Mouse (Mus musculus) stomach, embryonic 15.5 days (tissue): ENCODE results near the gene Daglb. TPM values are rescaled to one million over a fixed set of nuclear protein-coding genes. Genes with fewer than 3 reads are reported as not detected.
"Not testable (repeated sequence)": the region's sequence is repeated elsewhere in the genome, so short reads cannot be mapped to it uniquely, and the experiment has no call there.

Source experiments
- ATAC-seq: fragments of 200-750 bp; cut with Nextera tagmentation; 2 replicates; pipeline ENCODE4 v1.8.0; 2017; ENCODE audit warnings: low read depth, moderate number of reproducible peaks, moderate TSS enrichment; ENCODE audit not compliant: insufficient read depth, low FRiP score
- H3K27ac ChIP-seq: fragments of 300-500 bp; sonication (generic); 2 replicates; pipeline ENCODE4 v1.5.1; 2015; ENCODE audit warnings: mild to moderate bottlenecking, inconsistent platforms
- H3K27me3 ChIP-seq: fragments of 300-500 bp; sonication (generic); replicated peaks from 2 replicates; pipeline ENCODE4 v1.6.1; 2015; ENCODE audit warnings: inconsistent platforms
- H3K36me3 ChIP-seq: fragments of 300-500 bp; sonication (generic); 2 replicates; pipeline ENCODE4 v1.6.1; 2015; ENCODE audit warnings: inconsistent platforms
- H3K4me1 ChIP-seq: fragments of 300-500 bp; sonication (generic); 2 replicates; pipeline ENCODE4 v1.6.1; 2015; ENCODE audit warnings: inconsistent platforms
- H3K4me2 ChIP-seq: fragments of 300-500 bp; sonication (generic); 2 replicates; pipeline ENCODE4 v1.6.1; 2015; ENCODE audit warnings: mild to moderate bottlenecking, inconsistent platforms
- H3K4me3 ChIP-seq: fragments of 300-500 bp; sonication (generic); replicated peaks from 2 replicates; pipeline ENCODE4 v1.5.1; 2015; ENCODE audit warnings: inconsistent platforms
- H3K9ac ChIP-seq: fragments of 300-500 bp; sonication (generic); 2 replicates; pipeline ENCODE4 v1.6.1; 2015; ENCODE audit warnings: inconsistent platforms
- H3K9me3 ChIP-seq: fragments of 300-500 bp; sonication (generic); 2 replicates; pipeline ENCODE4 v1.6.1; 2016; ENCODE audit warnings: inconsistent platforms
- WGBS: fragments of 180-500 bp; shearing (Covaris S2); methylation state at CpG from one replicate; pipeline ENCODE4 v1.1.7; 2015; 5-methylcytosine and 5-hydroxymethylcytosine counted together
- polyA plus RNA-seq: library from polyadenylated mRNA; unstranded; fragments of >200 nt; fragmentation: Nextera tagmentation; extraction: Ambion mirVana; gene quantifications from 2 replicates; pipeline ENCODE4 v1.2.1, GENCODE M21; 2015

The Daglb gene
- polyA plus RNA-seq, 1 experiment from 2014 or later: 11.3 TPM

DNA sequence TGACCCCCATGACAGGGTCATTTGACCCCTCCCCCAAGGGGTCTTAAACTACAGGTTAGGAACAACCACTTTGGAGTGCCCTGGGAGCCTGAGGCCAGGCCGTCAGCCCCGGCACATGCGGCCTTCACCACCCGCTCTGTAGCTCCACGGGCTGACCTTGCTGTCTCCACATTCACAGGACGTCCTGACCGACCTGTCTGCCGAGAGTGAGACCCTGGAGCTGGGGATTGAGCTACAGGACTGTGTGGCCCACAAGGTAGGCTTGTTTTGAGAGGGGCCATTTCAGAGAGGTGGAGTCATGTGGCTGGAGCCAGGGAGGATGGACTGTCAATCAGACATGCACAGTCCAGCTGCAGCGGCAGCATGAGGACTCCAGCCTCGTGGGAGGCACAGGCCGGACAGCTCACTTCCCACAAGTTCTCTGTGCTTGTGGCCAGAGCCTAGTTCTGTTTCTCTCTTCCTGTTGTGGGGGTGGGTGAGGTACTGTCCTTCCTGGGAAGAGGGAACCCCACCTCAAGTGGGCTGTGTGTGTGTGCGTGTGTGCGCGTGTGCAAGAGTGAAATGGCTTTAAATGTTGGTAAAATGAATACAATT lies 25.5 kb downstream of the Daglb start:
- no peak overlapping the region for H3K4me2 ChIP-seq
- H3K27me3 ChIP-seq: no peaks in the 10 kb centered on the region
- no peaks in the 10 kb centered on the region for H3K4me1 ChIP-seq
- WGBS: 78% methylated on average over 14 of the region's 14 CpGs
- no peaks in the 10 kb centered on the region for H3K9me3 ChIP-seq
- H3K36me3 ChIP-seq: no peaks in the 10 kb centered on the region; the same call in 1 of the 2 replicates
- H3K27ac ChIP-seq: no peak overlapping the region
- ATAC-seq: no peak
- no peak overlapping the region for H3K4me3 ChIP-seq
- no peak overlapping the region for H3K9ac ChIP-seq

GRCm38 (mm10) chr5:143491736-143492135 lies 27.4 kb downstream of the Daglb start:
- Histone ChIP-seq H3K4me1 (no peaks in the 10 kb centered on the region), H3K27me3 (no peaks in the 10 kb centered on the region), H3K27ac (no peak overlapping the region), H3K4me2 (no peak overlapping the region), H3K4me3 (no peak overlapping the region), H3K9me3 (no peaks in the 10 kb centered on the region), H3K9ac (no peak overlapping the region), H3K36me3 (no peaks in the 10 kb centered on the region; the same call in 1 of the 2 replicates)
- 86% methylated on average over 4 of the region's 4 CpGs for WGBS
- no peak for ATAC-seq

- no peaks in the 10 kb centered on the region for H3K4me1 ChIP-seq
- no peak overlapping the region for H3K4me2 ChIP-seq
- no peak overlapping the region for H3K27ac ChIP-seq
- no peak overlapping the region for H3K4me3 ChIP-seq
- H3K9ac ChIP-seq: no peak overlapping the region
- no peak for ATAC-seq
- H3K27me3 ChIP-seq: no peaks in the 10 kb centered on the region
- 81% methylated on average over 10 of the region's 10 CpGs for WGBS
- no peaks in the 10 kb centered on the region; the same call in 1 of the 2 replicates for H3K36me3 ChIP-seq
- H3K9me3 ChIP-seq: no peaks in the 10 kb centered on the region
These were observed 28.8 kb downstream of the Daglb start for GRCm38 (mm10) chr5:143493163-143493562.

- Histone ChIP-seq H3K9me3 (no peaks in the 10 kb centered on the region), H3K4me1 (no peaks in the 10 kb centered on the region), H3K27me3 (no peaks in the 10 kb centered on the region), H3K9ac (no peak overlapping the region), H3K4me2 (no peak overlapping the region), H3K27ac (no peak overlapping the region), H3K4me3 (no peak overlapping the region), H3K36me3 (no peaks in the 10 kb centered on the region; the same call in 1 of the 2 replicates)
- ATAC-seq: no peak
- 91% methylated on average over 6 of the region's 6 CpGs for WGBS
These were observed 31.3 kb downstream of the Daglb start for GRCm38 (mm10) chr5:143495708-143496107.

- Histone ChIP-seq H3K4me1 (no peaks in the 10 kb centered on the region), H3K9ac (no peak overlapping the region), H3K9me3 (no peaks in the 10 kb centered on the region), H3K4me3 (no peak overlapping the region), H3K27me3 (no peaks in the 10 kb centered on the region), H3K36me3 (peaks cover 4% of the 10 kb centered on the region; the same call in 1 of the 2 replicates), H3K4me2 (no peak overlapping the region), H3K27ac (no peak overlapping the region)
- ATAC-seq: no peak
- WGBS: 74% methylated on average over 3 of the region's 3 CpGs
These were observed 33.1 kb downstream of the Daglb start for GRCm38 (mm10) chr5:143497451-143497850.

DNA sequence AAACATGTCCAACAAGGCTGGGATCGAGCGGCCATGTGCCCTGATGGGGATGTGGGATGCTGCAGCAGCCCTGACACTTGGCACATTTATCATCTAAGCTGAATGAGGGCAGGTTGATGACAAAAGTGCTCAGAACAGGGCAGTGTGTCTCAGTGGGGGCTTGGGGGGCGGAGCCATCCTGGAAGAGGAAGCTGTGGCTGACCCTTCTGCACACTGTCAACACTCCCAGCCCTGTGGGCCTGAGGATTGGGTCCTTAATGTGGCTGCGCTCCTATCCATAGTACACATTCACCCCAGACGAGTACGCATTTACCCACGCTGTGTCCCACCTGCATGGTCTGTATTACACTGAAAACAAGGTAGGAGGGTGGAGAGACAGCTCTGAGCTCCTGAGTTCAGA lies 34.8 kb downstream of the Daglb start:
- H3K9ac ChIP-seq: no peak overlapping the region
- no peak overlapping the region for H3K4me3 ChIP-seq
- H3K27ac ChIP-seq: no peak overlapping the region
- H3K4me2 ChIP-seq: no peak overlapping the region
- no peaks in the 10 kb centered on the region for H3K9me3 ChIP-seq
- peaks cover 6% of the 10 kb centered on the region; the same call in 1 of the 2 replicates for H3K36me3 ChIP-seq
- H3K27me3 ChIP-seq: no peaks in the 10 kb centered on the region
- WGBS: 85% methylated on average over 7 of the region's 7 CpGs
- no peaks in the 10 kb centered on the region for H3K4me1 ChIP-seq
- no peak for ATAC-seq

DNA sequence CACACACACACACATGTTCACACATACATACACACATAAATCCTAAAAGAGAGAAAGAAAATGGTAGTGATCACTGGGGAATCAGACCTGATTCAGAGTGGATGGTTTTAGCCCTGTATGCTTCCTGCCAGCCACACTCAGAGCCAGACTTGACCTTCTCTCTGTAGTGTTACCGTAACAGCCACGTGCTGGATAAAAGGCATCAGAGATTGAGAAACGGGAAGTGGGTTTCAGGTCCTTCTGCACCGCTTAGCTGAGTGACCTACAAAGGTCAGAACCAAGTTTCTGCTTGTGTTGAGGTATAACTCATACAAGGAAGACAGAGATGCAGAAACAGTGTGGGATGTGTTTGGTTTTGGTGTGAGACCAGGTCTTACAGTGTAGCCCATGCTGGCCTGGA lies 35.3 kb downstream of the Daglb start:
- Histone ChIP-seq H3K9ac (no peak overlapping the region), H3K27me3 (no peaks in the 10 kb centered on the region), H3K4me1 (no peaks in the 10 kb centered on the region), H3K4me2 (no peak overlapping the region), H3K9me3 (no peaks in the 10 kb centered on the region), H3K27ac (no peak overlapping the region), H3K4me3 (no peak overlapping the region), H3K36me3 (peaks cover 10% of the 10 kb centered on the region; the same call in 1 of the 2 replicates)
- 72% methylated on average over 4 of the region's 4 CpGs for WGBS
- ATAC-seq: no peak

DNA sequence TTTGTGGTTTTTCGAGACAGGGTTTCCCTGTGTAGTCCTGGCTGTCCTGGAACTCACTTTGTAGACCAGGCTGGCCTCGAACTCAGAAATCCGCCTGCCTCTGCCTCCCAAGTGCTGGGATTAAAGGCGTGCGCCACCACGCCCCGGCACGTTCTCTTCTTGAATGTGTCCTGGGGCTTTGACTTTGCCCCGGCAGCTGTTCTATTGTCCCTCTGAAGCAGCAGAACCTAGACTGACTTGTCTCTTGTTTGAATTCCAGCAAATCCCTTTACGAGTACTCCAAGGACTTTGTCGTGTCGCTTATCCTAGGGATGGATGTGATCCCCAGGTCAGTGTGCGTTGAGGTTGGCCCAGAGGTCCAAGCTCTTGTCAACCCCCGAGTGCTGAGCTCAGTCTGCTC lies 36.3 kb downstream of the Daglb start:
- ATAC-seq, H3K27ac ChIP-seq, H3K4me2 ChIP-seq, H3K9ac ChIP-seq, H3K9me3 ChIP-seq, H3K27me3 ChIP-seq, H3K4me3 ChIP-seq, H3K4me1 ChIP-seq: not testable (repeated sequence)
- peaks cover 21% of the 10 kb centered on the region for H3K36me3 ChIP-seq
- 87% methylated on average over 14 of the region's 14 CpGs for WGBS

DNA sequence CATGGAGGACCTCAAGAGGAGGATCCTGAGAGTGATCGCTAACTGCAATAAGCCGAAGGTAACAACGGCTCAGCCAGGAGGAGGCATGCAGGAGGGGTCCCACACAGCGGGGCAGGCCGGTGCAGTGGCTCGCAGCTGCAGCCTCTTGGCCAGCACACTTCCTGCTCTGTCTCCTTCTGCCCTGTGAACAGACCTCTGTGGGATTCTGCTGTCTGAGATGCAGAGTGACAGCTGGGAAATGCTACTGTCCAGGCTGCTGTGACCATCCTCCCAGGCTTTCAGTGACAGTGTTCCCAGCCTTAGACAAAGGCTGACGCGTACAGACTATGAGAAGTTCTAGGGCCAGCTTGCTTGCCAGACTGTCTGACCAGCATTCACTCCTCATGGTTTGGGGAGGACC lies 36.8 kb downstream of the Daglb start:
- 78% methylated on average over 8 of the region's 8 CpGs for WGBS
- Histone ChIP-seq H3K4me1 (no peaks in the 10 kb centered on the region), H3K27me3 (no peaks in the 10 kb centered on the region), H3K36me3 (peaks cover 23% of the 10 kb centered on the region), H3K27ac (no peak overlapping the region), H3K4me3 (no peak overlapping the region), H3K9me3 (no peaks in the 10 kb centered on the region), H3K4me2 (no peak overlapping the region), H3K9ac (no peak overlapping the region)
- no peak for ATAC-seq

- no peak overlapping the region for H3K9ac ChIP-seq
- H3K4me1 ChIP-seq: no peaks in the 10 kb centered on the region
- H3K27ac ChIP-seq: no peak overlapping the region
- peaks cover 23% of the 10 kb centered on the region for H3K36me3 ChIP-seq
- no peaks in the 10 kb centered on the region for H3K27me3 ChIP-seq
- H3K4me3 ChIP-seq: no peak overlapping the region
- no peak for ATAC-seq
- no peak overlapping the region for H3K4me2 ChIP-seq
- no peaks in the 10 kb centered on the region for H3K9me3 ChIP-seq
- WGBS: 81% methylated on average over 2 of the region's 2 CpGs
These were observed 37.3 kb downstream of the Daglb start for GRCm38 (mm10) chr5:143501649-143502048.

DNA sequence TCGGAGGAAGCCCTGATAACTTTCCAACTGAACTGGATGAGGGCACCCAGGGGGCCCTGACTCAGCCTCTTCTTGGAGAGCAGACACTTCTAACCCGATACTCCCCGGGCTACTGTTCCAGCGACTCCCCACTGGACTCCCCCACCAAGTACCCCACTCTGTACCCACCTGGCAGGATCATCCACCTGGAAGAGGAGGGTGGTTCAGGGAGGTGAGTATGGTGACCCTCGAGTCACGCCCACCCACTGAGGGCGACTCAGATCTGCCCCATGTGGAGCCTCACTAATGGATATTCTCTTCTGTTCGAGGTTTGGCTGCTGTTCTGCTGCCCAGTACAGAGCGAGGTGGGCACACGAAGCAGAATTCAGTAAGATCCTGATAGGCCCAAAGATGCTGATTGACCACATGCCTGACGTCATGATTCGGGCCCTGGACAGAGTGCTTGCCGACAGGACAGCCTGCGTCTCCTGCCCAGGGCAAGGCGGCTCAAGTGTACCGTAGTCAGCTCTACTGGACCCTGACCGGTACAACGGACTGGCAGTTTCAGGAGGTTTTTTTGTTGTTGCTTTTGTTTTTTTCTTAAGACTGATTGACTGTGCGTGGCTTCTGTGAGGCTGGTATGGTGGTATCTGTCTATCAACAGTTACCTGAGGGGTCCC lies 38.6 kb downstream of the Daglb start:
- 0 out of 2 replicates have a peak, but pooled peaks have one; percentile 20 for ATAC-seq
- Histone ChIP-seq H3K9me3 (no peaks in the 10 kb centered on the region), H3K27ac (no peak overlapping the region), H3K4me1 (peaks cover 6% of the 10 kb centered on the region), H3K9ac (no peak overlapping the region), H3K27me3 (no peaks in the 10 kb centered on the region), H3K4me3 (no peak overlapping the region), H3K4me2 (no peak overlapping the region), H3K36me3 (peaks cover 33% of the 10 kb centered on the region)
- 88% methylated on average over 19 of the region's 19 CpGs for WGBS

DNA sequence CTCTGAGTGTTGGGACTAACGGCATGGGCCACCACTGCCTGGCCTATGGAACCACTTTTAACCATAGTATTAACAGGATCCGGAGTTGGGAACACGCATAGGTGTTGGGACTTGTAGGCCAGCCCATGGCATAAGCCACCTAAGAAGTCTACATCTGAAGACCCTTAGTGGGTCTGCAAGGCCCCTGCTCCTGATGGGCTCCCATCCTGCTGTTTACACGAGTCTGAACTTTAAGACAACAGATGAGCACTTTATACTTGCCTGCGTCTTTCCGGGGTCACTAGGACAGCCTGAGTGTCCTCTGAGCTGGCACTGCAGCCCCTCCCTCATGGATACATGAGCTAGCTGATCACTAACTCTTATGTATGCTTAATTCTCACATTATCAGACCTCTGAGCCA lies 39.4 kb downstream of the Daglb start:
- Histone ChIP-seq H3K4me3 (no peak overlapping the region), H3K9ac (no peak overlapping the region), H3K4me1 (peaks cover 12% of the 10 kb centered on the region), H3K36me3 (peaks cover 37% of the 10 kb centered on the region), H3K9me3 (no peaks in the 10 kb centered on the region), H3K4me2 (no peak overlapping the region), H3K27me3 (no peaks in the 10 kb centered on the region), H3K27ac (no peak overlapping the region)
- WGBS: 91% methylated on average over 6 of the region's 6 CpGs
- no peak for ATAC-seq
